Mouse (Mus musculus) 416B (cell line): ENCODE results near the gene Kif3a.

Experiments used
- DNase-seq: peaks from one replicate; pipeline ENCODE4 v3.0.0; 2011; ENCODE audit warnings: low read depth

Kif3a gene

GRCm38 (mm10) chr11:53651441-53651840 is 84.3 kb downstream of the Kif3a start:
- DNase-seq = no peak
